Mouse (Mus musculus) granulocyte monocyte progenitor cell, adult 5-6 weeks (primary cell): ENCODE measurements at regions not wholly inside any gene's neighbourhood (a gene's known extent, or its start where the extent isn't known, plus 50 kb on each side); places are given as distances from the start of the nearest gene placed in this dataset.
"Not testable (repeated sequence)": the region's sequence is repeated elsewhere in the genome, so short reads cannot be mapped to it uniquely, and the experiment has no call there.

Experiments used
- ATAC-seq: replicated peaks from 2 replicates; pipeline ENCODE4 v1.8.0; 2016; ENCODE audit warnings: mild to moderate bottlenecking, moderate TSS enrichment, inconsistent platforms; ENCODE audit not compliant: poor library complexity, severe bottlenecking

- ATAC-seq: no peak
These were observed 64.3 kb upstream of the Rtn4 start for GRCm38 (mm10) chr11:29628476-29628875.

- no peak for ATAC-seq
These were observed 60.3 kb upstream of the Rtn4 start for GRCm38 (mm10) chr11:29632486-29632885.

DNA sequence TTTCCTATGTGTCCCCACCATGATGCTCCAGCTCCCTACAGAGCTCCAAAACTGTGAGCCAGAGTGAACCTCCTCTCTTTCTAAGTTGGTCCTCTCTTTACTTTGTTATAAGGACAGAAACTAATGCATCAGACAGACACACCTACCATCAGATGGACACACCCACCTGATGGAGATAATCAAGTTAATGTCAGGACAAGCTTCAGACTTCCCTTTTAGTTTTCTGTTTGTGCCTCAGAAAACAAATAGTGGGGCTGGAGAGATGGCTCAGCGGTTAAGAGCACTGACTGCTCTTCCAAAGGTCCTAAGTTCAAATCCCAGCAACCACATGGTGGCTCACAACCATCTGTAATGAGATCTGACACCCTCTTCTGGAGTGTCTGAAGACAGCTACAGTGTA lies 59.5 kb upstream of the Rtn4 start:
- not testable (repeated sequence) for ATAC-seq

DNA sequence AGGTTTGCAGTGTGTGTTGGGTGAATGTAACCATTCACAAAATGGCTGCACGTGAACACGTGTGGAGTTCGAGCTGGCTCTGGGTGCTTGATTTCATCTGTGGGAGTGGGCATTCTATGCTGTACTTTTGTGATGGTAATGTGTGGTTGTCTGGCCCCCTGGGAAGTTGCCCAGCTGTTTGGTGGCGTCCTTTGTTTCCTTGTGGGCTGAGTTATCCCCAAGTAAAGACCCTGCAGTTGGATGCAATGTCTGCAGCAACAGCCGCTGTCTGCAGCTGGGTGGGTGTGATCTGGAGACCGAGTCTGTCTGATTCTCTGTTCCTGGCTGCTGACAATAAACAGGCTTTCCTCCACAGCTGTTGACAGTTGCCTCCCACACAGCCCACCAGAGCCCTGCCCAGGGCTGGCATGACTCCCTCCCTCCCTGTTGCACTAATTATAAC lies 56.0 kb upstream of the Rtn4 start:
- ATAC-seq: no peak

GRCm38 (mm10) chr11:29638093-29638669 lies 54.6 kb upstream of the Rtn4 start:
- no peak for ATAC-seq

GRCm38 (mm10) chr11:29638861-29639260 lies 53.9 kb upstream of the Rtn4 start:
- peak; percentile 83 for ATAC-seq
